Mouse (Mus musculus): Measurements from ENCODE around the gene Gpr108.

Gpr108 gene

GRCm38 (mm10) chr17:57201841-57202724 is 46.2 kb downstream of the Gpr108 start:
- no peak for DNase-seq

DNA sequence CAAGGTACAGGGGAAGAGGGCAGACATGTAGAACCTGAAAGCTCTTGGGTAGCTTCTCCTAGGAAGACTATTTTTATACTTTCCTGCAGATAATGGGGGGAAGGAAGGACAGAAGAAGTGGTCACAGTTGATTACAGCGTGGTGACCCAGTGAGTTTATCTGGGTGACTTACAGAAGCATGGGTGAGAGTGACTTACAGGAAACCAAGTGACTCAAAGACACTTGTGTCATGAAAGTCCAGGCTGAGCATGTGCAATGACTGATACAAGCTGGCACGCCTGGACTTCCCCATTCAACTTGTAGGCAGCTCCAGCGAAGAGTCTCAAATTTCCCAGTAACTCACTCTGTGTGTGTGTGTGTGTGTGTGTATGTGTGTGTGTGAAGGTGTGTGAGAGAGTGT is 50.0 kb downstream of the Gpr108 start:
- no peak for DNase-seq

GRCm38 (mm10) chr17:57195326-57196010 is 52.8 kb downstream of the Gpr108 start:
- DNase-seq: no peak

DNA sequence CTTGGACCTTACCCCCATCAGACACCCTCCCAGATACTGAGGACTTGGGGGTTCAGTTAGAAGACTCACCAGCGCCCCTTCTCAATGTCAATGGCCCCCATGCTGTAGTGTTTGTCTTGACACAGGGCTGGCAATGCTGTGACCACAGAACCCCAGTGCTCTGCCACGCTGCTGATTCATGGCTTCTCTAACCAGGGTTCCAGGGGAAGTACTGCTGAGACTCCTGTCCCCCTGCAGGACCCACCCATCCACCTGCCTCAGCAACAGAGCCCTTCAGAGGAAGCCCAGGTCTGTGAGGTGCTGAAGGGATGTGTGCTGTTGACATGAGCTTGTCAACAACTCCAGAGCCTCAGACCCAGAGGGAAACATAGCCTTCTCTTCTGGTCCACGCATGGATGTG is 53.5 kb downstream of the Gpr108 start:
- DNase-seq: peak; percentile 43

GRCm38 (mm10) chr17:57194041-57194507 is 54.2 kb downstream of the Gpr108 start, which contains the start of gene Tnfsf14:
Gene Tnfsf14, minus strand, starts transcription at chr17:57194177.
- peak; percentile 80 for DNase-seq

- no peak for DNase-seq
Observed at GRCm38 (mm10) chr17:57188510-57189192, 59.6 kb downstream of the Gpr108 start.

- no peak for DNase-seq
Observed at GRCm38 (mm10) chr17:57185641-57186040, 62.6 kb downstream of the Gpr108 start.
